Mouse (Mus musculus) midbrain, postnatal 0 days (tissue): ENCODE data around the gene Fam81a. TPM values are rescaled to one million over a fixed set of nuclear protein-coding genes. Genes with fewer than 3 reads are reported as not detected.
A peak's percentile ranks its signal among the peaks of the same experiment; 100 is the strongest.

Experiments used
- ATAC-seq: fragments of 200-750 bp; cut with Nextera tagmentation; 2 replicates; pipeline ENCODE4 v1.8.0; 2017; ENCODE audit warnings: moderate number of reproducible peaks, mild to moderate bottlenecking, moderate TSS enrichment, moderate library complexity; ENCODE audit not compliant: low FRiP score
- DNase-seq: peaks from one replicate; pipeline ENCODE4 v3.0.0-alpha.2; 2015; ENCODE audit warnings: low spot score
- H3K27ac ChIP-seq: fragments of 300-500 bp; sonication (generic); 2 replicates; pipeline ENCODE4 v1.5.1; 2014; ENCODE audit warnings: low read depth, mild to moderate bottlenecking, low read length, mixed read lengths
- H3K27me3 ChIP-seq: fragments of 300-500 bp; sonication (generic); 2 replicates; pipeline ENCODE4 v1.6.1; 2014; ENCODE audit warnings: low read length, control low read depth, mixed read lengths; ENCODE audit not compliant: insufficient read depth
- H3K36me3 ChIP-seq: fragments of 300-500 bp; sonication (generic); 2 replicates; pipeline ENCODE4 v1.6.1; 2014; ENCODE audit warnings: low read length, control low read depth, mixed read lengths; ENCODE audit not compliant: insufficient read depth
- H3K4me1 ChIP-seq: fragments of 300-500 bp; sonication (generic); 2 replicates; pipeline ENCODE4 v1.6.1; 2014; ENCODE audit warnings: mild to moderate bottlenecking, control low read depth, antibody characterized with exemption, low read length, mixed read lengths; ENCODE audit not compliant: insufficient read depth
- H3K4me2 ChIP-seq: fragments of 300-500 bp; sonication (generic); 2 replicates; pipeline ENCODE4 v1.6.1; 2014; ENCODE audit warnings: low read depth, mild to moderate bottlenecking, low read length, mixed read lengths; ENCODE audit not compliant: poor library complexity, severe bottlenecking
- H3K4me3 ChIP-seq: fragments of 300-500 bp; sonication (generic); 2 replicates; pipeline ENCODE4 v1.5.1; 2014; ENCODE audit warnings: low read depth, mild to moderate bottlenecking, low read length, moderate library complexity
- H3K9ac ChIP-seq: fragments of 300-500 bp; sonication (generic); replicated peaks from 2 replicates; pipeline ENCODE4 v1.6.1; 2014; ENCODE audit warnings: mild to moderate bottlenecking, low read length, moderate library complexity, mixed read lengths; ENCODE audit not compliant: poor library complexity, severe bottlenecking
- H3K9me3 ChIP-seq: fragments of 300-500 bp; sonication (generic); 2 replicates; pipeline ENCODE4 v1.6.1; 2016; ENCODE audit warnings: low read length, control low read depth
- CTCF ChIP-seq: IDR thresholded peaks from 2 replicates; pipeline ENCODE4 v1.5.1; 2016; ENCODE audit warnings: antibody characterized with exemption, mild to moderate bottlenecking
- WGBS: fragments of 180-500 bp; shearing (Covaris S2); extraction: QIAGEN DNeasy Blood & Tissue Kit; methylation state at CpG from one replicate; pipeline ENCODE4 v1.1.7; 2014; 5-methylcytosine and 5-hydroxymethylcytosine counted together
- polyA plus RNA-seq: library from polyadenylated mRNA; unstranded; fragments of >200 nt; fragmentation: Nextera tagmentation; extraction: Ambion mirVana; gene quantifications from 2 replicates; pipeline ENCODE4 v1.2.1, GENCODE M21; 2015
- total RNA-seq: library from RNA; depleted of rRNA; stranded (reverse); fragments of >200 nt; gene quantifications from 2 replicates; pipeline ENCODE4 v1.2.3, GENCODE M21; 2014

Gene Fam81a
- total and polyA plus RNA-seq, 2 experiments from 2014 or later, result 10.7 to 11.8 TPM

GRCm38 (mm10) chr9:70080976-70081375 lies 61.4 kb downstream of the Fam81a start:
- Histone ChIP-seq H3K9me3 (no peaks in the 10 kb centered on the region), H3K4me1 (no peaks in the 10 kb centered on the region), H3K36me3 (no peaks in the 10 kb centered on the region), H3K27me3 (no peaks in the 10 kb centered on the region), H3K9ac (no peak overlapping the region), H3K27ac (no peak overlapping the region), H3K4me2 (no peak overlapping the region), H3K4me3 (no peak overlapping the region)
- peak; percentile 60 for DNase-seq
- 62% methylated on average over 2 of the region's 2 CpGs for WGBS
- ATAC-seq, result no peak
- peak; percentile 68 for TF ChIP-seq CTCF

- DNase-seq (no peak), ATAC-seq (no peak)
- 90% methylated on average over 9 of the region's 9 CpGs for WGBS
Measured at GRCm38 (mm10) chr9:70080027-70080800, 62.1 kb downstream of the Fam81a start.

GRCm38 (mm10) chr9:70078034-70078433 lies 64.3 kb downstream of the Fam81a start:
- DNase-seq, result no peak
- H3K4me1 ChIP-seq, result no peaks in the 10 kb centered on the region
- H3K36me3 ChIP-seq, result no peaks in the 10 kb centered on the region
- H3K27me3 ChIP-seq, result no peaks in the 10 kb centered on the region
- H3K4me2 ChIP-seq, result no peak overlapping the region
- no peak for TF ChIP-seq CTCF
- 85% methylated on average over 3 of the region's 3 CpGs for WGBS
- H3K9ac ChIP-seq, result no peak overlapping the region
- no peaks in the 10 kb centered on the region for H3K9me3 ChIP-seq
- H3K27ac ChIP-seq, result no peak overlapping the region
- H3K4me3 ChIP-seq, result no peak overlapping the region
- ATAC-seq, result no peak

More at GRCm38 (mm10) chr9:70080027-70080800, 62.1 kb downstream of the Fam81a start:
- Histone ChIP-seq H3K36me3 (no peaks in the 10 kb centered on the region), H3K9ac (no peak overlapping the region), H3K4me2 (no peak overlapping the region), H3K27ac (no peak overlapping the region), H3K4me3 (no peak overlapping the region), H3K27me3 (no peaks in the 10 kb centered on the region), H3K4me1 (no peaks in the 10 kb centered on the region), H3K9me3 (no peaks in the 10 kb centered on the region)
- no peak for TF ChIP-seq CTCF

GRCm38 (mm10) chr9:70077170-70077569 lies 65.2 kb downstream of the Fam81a start:
- no peak overlapping the region for H3K4me2 ChIP-seq
- H3K36me3 ChIP-seq, result no peaks in the 10 kb centered on the region
- ATAC-seq (no peak), DNase-seq (no peak)
- no peak overlapping the region for H3K9ac ChIP-seq
- 55% methylated on average over 7 of the region's 7 CpGs for WGBS
- H3K4me1 ChIP-seq, result no peaks in the 10 kb centered on the region
- H3K27ac ChIP-seq, result no peak overlapping the region
- H3K4me3 ChIP-seq, result no peak overlapping the region
- TF ChIP-seq CTCF, result no peak
- H3K9me3 ChIP-seq, result no peaks in the 10 kb centered on the region
- no peaks in the 10 kb centered on the region for H3K27me3 ChIP-seq

GRCm38 (mm10) chr9:70072387-70072786 lies 70.0 kb downstream of the Fam81a start:
- WGBS, result 88% methylated on average over 8 of the region's 8 CpGs
- no peak overlapping the region for H3K4me2 ChIP-seq
- no peak overlapping the region for H3K9ac ChIP-seq
- no peak for TF ChIP-seq CTCF
- no peak for DNase-seq
- H3K4me1 ChIP-seq, result no peaks in the 10 kb centered on the region
- no peaks in the 10 kb centered on the region for H3K9me3 ChIP-seq
- no peaks in the 10 kb centered on the region for H3K27me3 ChIP-seq
- ATAC-seq, result no peak
- H3K36me3 ChIP-seq, result no peaks in the 10 kb centered on the region
- H3K4me3 ChIP-seq, result no peak overlapping the region
- no peak overlapping the region for H3K27ac ChIP-seq

- no peak overlapping the region for H3K9ac ChIP-seq
- H3K9me3 ChIP-seq, result no peaks in the 10 kb centered on the region
- ATAC-seq (no peak), DNase-seq (peak; percentile 33)
- H3K4me1 ChIP-seq, result no peaks in the 10 kb centered on the region
- H3K4me3 ChIP-seq, result no peak overlapping the region
- no peak overlapping the region for H3K27ac ChIP-seq
- no peak overlapping the region for H3K4me2 ChIP-seq
- no peaks in the 10 kb centered on the region for H3K36me3 ChIP-seq
- 78% methylated on average over 8 of the region's 8 CpGs for WGBS
- H3K27me3 ChIP-seq, result no peaks in the 10 kb centered on the region
- no peak for TF ChIP-seq CTCF
Measured at GRCm38 (mm10) chr9:70069961-70070435, 72.4 kb downstream of the Fam81a start.
